In genomic region chrX:118112582-118112981, GRCm38 (mm10) we compare ENCODE assay signal across 24 mouse cellular contexts.
"Had no signal": no experiment of that assay in that cellular context is flagged by ENCODE, and none has a peak within 500 bp of the region (broad histone marks: within the 10 kb centered on the region; RNA-seq: fewer than 3 reads in every experiment).

No protein-coding gene starts in this region.

- H3K27me3 ChIP-seq: embryonic facial prominence, embryonic 12.5 days; embryonic facial prominence, embryonic 13.5 days; embryonic facial prominence, embryonic 15.5 days; forebrain, embryonic 12.5 days; forebrain, embryonic 13.5 days; forebrain, embryonic 15.5 days had no signal

- H3K9me3 ChIP-seq: embryonic facial prominence, embryonic 10.5 days; embryonic facial prominence, embryonic 12.5 days; embryonic facial prominence, embryonic 13.5 days; embryonic facial prominence, embryonic 15.5 days; forebrain, embryonic 10.5 days; forebrain, embryonic 12.5 days; forebrain, embryonic 13.5 days; forebrain, embryonic 15.5 days; heart, embryonic 10.5 days had no signal

- H3K36me3 ChIP-seq: embryonic facial prominence, embryonic 10.5 days; embryonic facial prominence, embryonic 12.5 days; embryonic facial prominence, embryonic 13.5 days; embryonic facial prominence, embryonic 15.5 days; forebrain, embryonic 10.5 days; forebrain, embryonic 12.5 days; forebrain, embryonic 15.5 days; heart, embryonic 10.5 days had no signal

- H3K4me3 ChIP-seq: embryonic facial prominence, embryonic 10.5 days; embryonic facial prominence, embryonic 12.5 days; embryonic facial prominence, embryonic 13.5 days; embryonic facial prominence, embryonic 15.5 days; erythroblast, embryonic 14.5 days; forebrain, embryonic 10.5 days; forebrain, embryonic 12.5 days; forebrain, embryonic 13.5 days; forebrain, embryonic 15.5 days; gastrocnemius, adult 2 months; heart, adult 2 months; heart, embryonic 10.5 days had no signal

- H3K27ac ChIP-seq: embryonic facial prominence, embryonic 10.5 days; embryonic facial prominence, embryonic 12.5 days; embryonic facial prominence, embryonic 13.5 days; embryonic facial prominence, embryonic 15.5 days; forebrain, embryonic 10.5 days; forebrain, embryonic 12.5 days; forebrain, embryonic 13.5 days; forebrain, embryonic 15.5 days; gastrocnemius, adult 2 months; heart, adult 2 months; heart, embryonic 10.5 days had no signal

- H3K4me1 ChIP-seq: embryonic facial prominence, embryonic 10.5 days; embryonic facial prominence, embryonic 12.5 days; embryonic facial prominence, embryonic 13.5 days; embryonic facial prominence, embryonic 15.5 days; forebrain, embryonic 10.5 days; forebrain, embryonic 12.5 days; forebrain, embryonic 13.5 days; forebrain, embryonic 15.5 days; heart, embryonic 10.5 days had no signal

- H3K9ac ChIP-seq: embryonic facial prominence, embryonic 12.5 days; embryonic facial prominence, embryonic 13.5 days; embryonic facial prominence, embryonic 15.5 days; forebrain, embryonic 12.5 days; forebrain, embryonic 13.5 days; forebrain, embryonic 15.5 days; forebrain, postnatal 0 days had no signal

- DNase-seq: cerebellum, postnatal 10 days; cerebellum, postnatal 14 days; cerebellum, postnatal 25 days; cerebellum, postnatal 36 days; embryo, embryonic 11 days; forebrain, postnatal 0 days; gastrocnemius, adult 2 months; gastrocnemius, postnatal 10 days; gastrocnemius, postnatal 14 days; gastrocnemius, postnatal 25 days; gastrocnemius, postnatal 36 days; heart, adult 11 months; heart, adult 18-20 months; heart, adult 2 months had no signal
